Mouse (Mus musculus) ES-Bruce4 (cell line): Measurements from ENCODE around the gene L3mbtl1. TPM values are rescaled to one million over a fixed set of nuclear protein-coding genes. Genes with fewer than 3 reads are reported as not detected.

ENCODE experiments used
- H3K27ac ChIP-seq: 2 replicates; pipeline ENCODE4 v1.5.1; 2012; ENCODE audit warnings: low read length, inconsistent platforms; ENCODE audit not compliant: insufficient read depth
- H3K27me3 ChIP-seq: 2 replicates; pipeline ENCODE4 v1.6.1; 2012; ENCODE audit warnings: mild to moderate bottlenecking, low read length, inconsistent platforms; ENCODE audit not compliant: control insufficient read depth, poor library complexity, insufficient read depth, severe bottlenecking
- H3K36me3 ChIP-seq: 2 replicates; pipeline ENCODE4 v1.6.1; 2012; ENCODE audit warnings: inconsistent platforms, mild to moderate bottlenecking, low read length, moderate library complexity; ENCODE audit not compliant: control insufficient read depth, poor library complexity, insufficient read depth, severe bottlenecking
- H3K4me1 ChIP-seq: one replicate; pipeline ENCODE4 v1.8.1; 2011; ENCODE audit warnings: low read length; ENCODE audit not compliant: control insufficient read depth, insufficient read depth
- H3K4me3 ChIP-seq: 2 replicates; pipeline ENCODE4 v1.5.1; 2011; ENCODE audit warnings: low read depth, mild to moderate bottlenecking, low read length
- H3K9ac ChIP-seq: 2 replicates; pipeline ENCODE4 v1.6.1; 2012; ENCODE audit warnings: low read depth, mild to moderate bottlenecking, inconsistent platforms; ENCODE audit not compliant: poor library complexity, severe bottlenecking
- H3K9me3 ChIP-seq: replicated peaks from 2 replicates; pipeline ENCODE4 v1.6.1; 2012; ENCODE audit warnings: mild to moderate bottlenecking, low read length, inconsistent platforms; ENCODE audit not compliant: control insufficient read depth, poor library complexity, insufficient read depth, severe bottlenecking
- CTCF ChIP-seq: IDR thresholded peaks from one replicate; pipeline ENCODE4 v1.8.1; 2011; ENCODE audit warnings: low read depth, low read length
- EP300 ChIP-seq: IDR thresholded peaks from 2 replicates; pipeline ENCODE4 v1.6.1; 2011; ENCODE audit warnings: low read depth, low read length; ENCODE audit not compliant: insufficient read depth
- POLR2A ChIP-seq: IDR thresholded peaks from one replicate; pipeline ENCODE4 v1.8.1; 2011; ENCODE audit warnings: low read length; ENCODE audit not compliant: insufficient read depth
- polyA plus RNA-seq: library from polyadenylated mRNA; stranded (reverse); fragments of >200 nt; gene quantifications from 2 replicates; pipeline ENCODE4 v1.2.4, GENCODE M21; 2011; ENCODE audit warnings: low read depth; ENCODE audit not compliant: missing spikeins, insufficient read depth, insufficient read length

L3mbtl1 gene
- polyA plus RNA-seq, 1 experiment, result 2.7 TPM

DNA sequence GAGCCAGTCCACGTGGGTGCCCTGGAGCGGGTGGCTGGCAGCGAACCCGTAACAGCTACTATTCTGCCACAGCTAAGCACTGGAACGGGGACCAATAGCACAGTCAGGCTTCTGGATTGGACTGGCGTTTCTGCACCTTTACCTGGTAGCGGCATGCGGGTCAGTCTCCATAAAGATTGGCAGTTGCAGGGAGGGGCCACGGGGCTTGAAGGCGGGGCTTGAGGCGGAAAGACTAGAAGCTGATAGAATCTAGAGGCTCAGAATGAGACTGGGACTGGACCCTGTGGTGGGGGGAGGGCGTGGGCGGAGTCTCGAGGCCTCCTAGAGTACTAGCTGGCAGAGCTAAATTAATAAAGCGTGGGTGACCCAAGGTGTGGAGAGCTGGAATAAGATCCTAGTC lies 4.5 kb downstream of the L3mbtl1 start:
- TF ChIP-seq EP300 (no peak), CTCF (no peak)
- peak overlapping the region; percentile 8; the same call in 1 of the 2 replicates for H3K9ac ChIP-seq
- no peak overlapping the region for H3K27ac ChIP-seq
- no peaks in the 10 kb centered on the region for H3K27me3 ChIP-seq
- peak overlapping the region; percentile 87 for H3K4me3 ChIP-seq
- H3K36me3 ChIP-seq, result no peaks in the 10 kb centered on the region
- no peaks in the 10 kb centered on the region for H3K9me3 ChIP-seq
- H3K4me1 ChIP-seq, result peaks cover 3% of the 10 kb centered on the region

DNA sequence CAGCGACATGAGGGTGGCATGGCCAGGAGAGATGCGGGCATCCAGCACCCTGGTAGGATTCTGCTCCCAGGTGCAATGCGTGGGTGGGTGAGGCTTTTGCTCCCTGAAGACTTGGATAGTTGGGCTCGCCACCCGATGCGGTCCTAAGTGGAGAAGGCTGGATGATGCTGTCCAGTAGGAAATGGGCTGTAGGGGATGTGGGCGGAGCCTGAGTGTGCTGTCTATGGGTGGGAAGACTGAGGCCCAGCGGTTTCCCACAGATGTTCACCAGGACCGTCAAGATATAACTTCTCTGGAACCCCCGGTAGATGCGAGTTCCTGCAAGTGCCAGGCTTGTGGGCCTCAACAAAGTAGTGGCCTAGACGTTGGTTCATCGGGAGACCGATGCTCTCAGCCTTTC lies 4.9 kb downstream of the L3mbtl1 start:
- Histone ChIP-seq H3K4me3 (peak overlapping the region; percentile 87), H3K27ac (no peak overlapping the region), H3K9ac (peak overlapping the region; percentile 8; the same call in 1 of the 2 replicates), H3K27me3 (no peaks in the 10 kb centered on the region), H3K36me3 (no peaks in the 10 kb centered on the region), H3K9me3 (no peaks in the 10 kb centered on the region), H3K4me1 (peaks cover 3% of the 10 kb centered on the region)
- TF ChIP-seq CTCF (no peak), EP300 (no peak), POLR2A (no peak)

DNA sequence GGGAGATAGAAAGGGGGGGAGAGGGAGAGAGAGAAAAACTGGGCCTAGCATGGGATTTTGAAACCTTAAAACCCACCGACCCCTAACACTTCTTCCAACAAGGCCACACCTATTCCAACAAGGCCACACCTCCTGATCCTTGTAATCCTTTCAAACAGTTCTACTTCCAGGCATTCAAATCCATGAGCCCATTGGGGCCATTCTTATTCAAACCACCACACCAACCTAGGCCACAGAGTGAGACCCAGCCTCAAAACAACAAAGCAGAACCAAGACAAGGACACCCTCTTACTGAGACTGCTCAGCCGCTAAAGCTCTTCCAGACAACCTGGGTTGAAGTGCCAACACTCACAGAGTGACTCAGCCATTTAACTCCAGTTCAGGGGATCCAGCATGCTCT lies 7.5 kb downstream of the L3mbtl1 start:
- H3K4me3 ChIP-seq, result no peak overlapping the region
- H3K36me3 ChIP-seq, result no peaks in the 10 kb centered on the region
- TF ChIP-seq EP300 (no peak), POLR2A (no peak), CTCF (no peak)
- no peaks in the 10 kb centered on the region for H3K27me3 ChIP-seq
- no peak overlapping the region for H3K9ac ChIP-seq
- H3K27ac ChIP-seq, result no peak overlapping the region
- H3K9me3 ChIP-seq, result no peaks in the 10 kb centered on the region
- H3K4me1 ChIP-seq, result peaks cover 3% of the 10 kb centered on the region

DNA sequence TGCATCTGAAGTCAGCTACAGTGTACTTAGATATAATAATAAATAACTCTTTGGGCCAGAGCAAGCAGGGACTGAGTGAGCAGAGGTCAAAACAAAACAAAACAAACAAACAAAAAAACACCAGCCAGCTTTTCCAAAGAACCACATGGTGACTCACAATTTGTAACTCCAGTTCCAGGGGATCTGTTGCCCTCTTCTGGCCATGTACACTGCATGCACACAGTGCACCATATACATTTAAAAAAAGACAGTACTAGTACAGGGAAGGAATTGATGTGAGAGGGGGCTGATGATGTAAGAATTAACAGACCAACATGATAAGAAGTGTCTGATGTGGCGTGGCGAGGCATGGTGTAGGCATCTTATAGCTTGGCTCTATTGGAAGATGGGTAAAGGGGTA lies 13.6 kb downstream of the L3mbtl1 start:
- H3K4me1 ChIP-seq, result no peaks in the 10 kb centered on the region
- H3K27me3 ChIP-seq, result no peaks in the 10 kb centered on the region
- TF ChIP-seq POLR2A (no peak), EP300 (no peak), CTCF (no peak)
- no peak overlapping the region for H3K27ac ChIP-seq
- no peaks in the 10 kb centered on the region for H3K36me3 ChIP-seq
- H3K9ac ChIP-seq, result no peak overlapping the region
- H3K9me3 ChIP-seq, result no peaks in the 10 kb centered on the region
- no peak overlapping the region for H3K4me3 ChIP-seq

DNA sequence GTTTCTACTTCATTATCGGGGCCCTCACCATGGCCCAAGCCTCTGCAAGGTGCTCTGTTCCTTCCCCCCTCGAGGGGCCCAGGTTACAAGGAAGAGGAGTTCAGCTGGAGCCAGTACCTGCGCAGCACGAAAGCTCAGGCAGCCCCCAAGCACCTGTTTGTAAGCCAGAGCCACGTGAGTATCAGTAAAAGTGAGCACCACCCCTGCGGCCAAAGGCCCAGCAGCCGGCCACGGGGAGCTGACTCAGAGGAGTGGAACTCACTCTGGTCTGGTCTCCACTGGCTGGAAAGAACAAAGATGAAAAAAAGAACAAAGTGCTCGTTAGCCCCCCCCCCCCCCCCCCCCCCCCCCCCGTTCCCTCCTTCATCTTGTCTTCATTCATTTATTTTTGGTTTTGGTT lies 18.0 kb downstream of the L3mbtl1 start:
- Histone ChIP-seq H3K9me3 (no peaks in the 10 kb centered on the region), H3K27ac (no peak overlapping the region), H3K4me1 (no peaks in the 10 kb centered on the region), H3K27me3 (no peaks in the 10 kb centered on the region), H3K36me3 (no peaks in the 10 kb centered on the region), H3K4me3 (no peak overlapping the region), H3K9ac (no peak overlapping the region)
- TF ChIP-seq EP300 (0 out of 2 replicates have a peak, but pooled peaks have one; percentile 14), CTCF (no peak)

DNA sequence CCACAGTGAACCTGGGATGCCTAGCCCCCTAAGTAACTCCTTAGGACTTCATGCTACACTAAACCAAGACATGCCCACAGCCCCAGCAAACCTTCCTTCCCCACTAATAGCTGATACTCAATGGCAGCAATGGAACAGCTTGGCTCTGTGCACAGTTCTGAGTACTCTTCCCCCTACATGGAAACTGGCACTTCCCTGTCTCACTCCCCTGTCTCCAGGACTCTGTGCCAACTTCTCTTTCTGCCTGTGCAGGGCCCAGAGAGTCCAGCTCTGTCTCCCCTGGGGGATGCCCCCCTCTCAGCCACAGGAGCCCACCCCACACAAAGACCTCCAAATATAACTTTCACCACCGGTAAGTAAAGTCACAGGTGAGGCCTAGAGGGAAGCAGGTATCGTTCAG lies 23.5 kb downstream of the L3mbtl1 start:
- no peak overlapping the region for H3K9ac ChIP-seq
- no peaks in the 10 kb centered on the region for H3K36me3 ChIP-seq
- no peaks in the 10 kb centered on the region for H3K4me1 ChIP-seq
- no peaks in the 10 kb centered on the region for H3K27me3 ChIP-seq
- H3K9me3 ChIP-seq, result no peaks in the 10 kb centered on the region
- TF ChIP-seq CTCF, result no peak
- TF ChIP-seq EP300, result no peak
- TF ChIP-seq POLR2A, result no peak
- no peak overlapping the region for H3K4me3 ChIP-seq
- no peak overlapping the region for H3K27ac ChIP-seq

DNA sequence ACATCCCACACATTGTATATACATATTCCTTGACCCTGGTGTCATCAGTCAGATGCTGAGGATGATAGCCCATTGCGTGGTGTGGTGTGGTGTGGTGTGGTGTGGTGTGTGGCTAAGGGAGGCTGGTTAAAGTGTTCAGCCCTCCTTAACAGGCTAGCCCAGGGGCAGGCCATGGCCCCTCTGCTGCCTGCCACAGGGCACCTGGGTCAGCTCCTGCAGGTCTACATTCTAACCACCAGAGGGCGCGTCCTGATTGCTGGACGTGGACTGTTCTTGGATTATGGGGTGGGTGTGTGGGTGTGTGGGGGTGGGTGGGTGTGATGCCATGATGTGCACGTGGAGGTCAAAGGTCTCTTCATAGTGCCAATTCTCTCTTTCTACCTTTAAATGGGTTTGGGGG lies 25.1 kb downstream of the L3mbtl1 start:
- no peak overlapping the region for H3K9ac ChIP-seq
- no peaks in the 10 kb centered on the region for H3K36me3 ChIP-seq
- H3K4me1 ChIP-seq, result no peaks in the 10 kb centered on the region
- no peak overlapping the region for H3K4me3 ChIP-seq
- no peak overlapping the region for H3K27ac ChIP-seq
- H3K27me3 ChIP-seq, result no peaks in the 10 kb centered on the region
- 0 out of 2 replicates have a peak, but pooled peaks have one; percentile 11 for TF ChIP-seq EP300
- TF ChIP-seq CTCF, result peak; percentile 88
- TF ChIP-seq POLR2A, result no peak
- H3K9me3 ChIP-seq, result no peaks in the 10 kb centered on the region
